Mouse (Mus musculus): Measurements from ENCODE around the gene Nfia. TPM values are rescaled to one million over a fixed set of nuclear protein-coding genes. Genes with fewer than 3 reads are reported as not detected.

The Nfia gene
- polyA plus RNA-seq, 1 experiment: 0.02 TPM

DNA sequence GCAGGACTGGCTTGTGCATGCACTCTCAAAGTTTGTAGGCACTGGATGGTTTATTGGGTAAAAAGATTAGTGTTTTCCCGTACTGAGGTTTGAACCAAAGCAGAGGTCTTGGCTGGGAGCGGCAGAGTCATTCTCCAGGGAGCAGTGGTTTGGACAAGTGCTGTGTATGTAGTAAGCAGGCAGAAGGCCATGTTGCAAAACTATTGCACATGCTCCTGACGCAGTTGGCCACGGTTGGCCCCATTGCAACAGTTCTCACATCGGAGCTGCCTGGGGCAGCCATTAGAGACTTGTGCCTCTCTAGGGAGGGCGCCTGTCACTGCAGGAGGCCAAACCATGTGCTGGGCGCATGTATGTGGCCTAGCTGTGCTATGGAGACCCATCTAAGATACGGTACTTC is 331.6 kb downstream of the Nfia start:
- Histone ChIP-seq H3K9me3 (no peaks in the 10 kb centered on the region), H3K27me3 (replicated peaks) (peaks cover 13% of the 10 kb centered on the region), H3K4me1 (peaks cover 14% of the 10 kb centered on the region), H3K4me3 (replicated peaks) (no peak overlapping the region), H3K36me3 (replicated peaks; ENCODE audit: low read length) (no peaks in the 10 kb centered on the region)
- TF ChIP-seq FLI1 (IDR thresholded peaks at IDR 0.05; ENCODE audit: low read length): no peak
- no peak for TF ChIP-seq GATA1 (IDR thresholded peaks at IDR 0.05; ENCODE audit: borderline replicate concordance, low read length)

DNA sequence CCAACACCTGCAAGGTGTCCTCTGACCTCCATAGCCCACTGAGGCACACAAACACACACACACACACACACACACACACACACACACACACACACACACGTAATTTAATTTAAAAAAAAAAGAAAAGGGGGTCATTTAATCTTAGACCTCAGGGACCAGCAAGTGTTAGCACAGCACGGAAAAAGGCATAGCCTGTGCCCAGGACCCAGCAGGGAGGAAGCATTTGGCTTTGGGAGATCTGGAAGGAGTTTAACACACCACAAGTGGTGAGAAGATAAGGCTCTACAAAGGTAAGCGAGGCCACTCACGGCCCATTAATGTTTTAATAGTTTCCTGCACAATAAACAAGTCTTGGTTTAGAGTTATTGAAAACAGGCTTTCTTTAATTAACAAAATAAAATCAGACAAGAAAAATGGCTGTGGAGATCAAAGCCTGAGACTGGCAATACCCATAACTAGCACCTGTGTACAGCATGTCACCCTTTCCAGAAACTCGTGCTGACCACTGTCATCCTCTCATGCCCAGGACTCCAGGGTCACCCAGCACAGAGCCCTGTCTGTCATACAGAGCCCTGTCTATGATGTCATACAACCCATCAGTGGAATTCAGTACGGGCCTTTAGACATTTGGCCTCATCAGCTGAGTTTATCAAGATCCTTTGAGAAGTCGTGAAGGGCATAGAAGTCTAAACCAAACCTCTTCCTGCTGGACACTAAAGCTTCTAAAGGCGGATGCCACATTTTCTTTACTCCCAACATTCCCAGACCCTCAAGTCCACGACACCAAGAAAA is 332.6 kb downstream of the Nfia start:
- H3K36me3 ChIP-seq (replicated peaks; ENCODE audit: low read length): no peaks in the 10 kb centered on the region
- no peak overlapping the region for H3K4me3 ChIP-seq (replicated peaks)
- no peak for TF ChIP-seq FLI1 (IDR thresholded peaks at IDR 0.05; ENCODE audit: low read length)
- H3K4me1 ChIP-seq: peaks cover 14% of the 10 kb centered on the region
- H3K9me3 ChIP-seq: no peaks in the 10 kb centered on the region
- peaks cover 13% of the 10 kb centered on the region for H3K27me3 ChIP-seq (replicated peaks)

DNA sequence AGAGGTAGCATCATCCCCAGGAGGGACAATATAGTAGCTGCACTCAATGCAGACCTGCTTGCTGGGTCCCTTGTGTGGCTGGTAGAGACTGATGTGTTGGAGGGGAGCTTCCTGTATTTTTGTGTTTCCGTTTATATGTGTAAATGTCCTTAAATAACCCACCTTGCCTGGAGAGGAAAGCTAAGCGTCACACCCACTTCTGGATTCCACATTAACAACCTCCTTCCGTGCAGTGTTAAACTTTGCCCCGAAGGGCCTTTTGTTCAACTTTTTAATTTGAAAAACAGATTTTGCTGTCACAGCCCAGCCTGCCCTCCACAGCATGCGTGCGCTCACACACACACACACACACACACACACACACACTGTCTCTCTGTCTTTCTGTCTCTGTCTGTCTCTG is 333.4 kb downstream of the Nfia start:
- peaks cover 13% of the 10 kb centered on the region for H3K27me3 ChIP-seq (replicated peaks)
- peaks cover 10% of the 10 kb centered on the region for H3K4me1 ChIP-seq
- no peak overlapping the region for H3K4me3 ChIP-seq (replicated peaks)
- no peaks in the 10 kb centered on the region for H3K36me3 ChIP-seq (replicated peaks; ENCODE audit: low read length)
- H3K9me3 ChIP-seq: no peaks in the 10 kb centered on the region
- TF ChIP-seq FLI1 (IDR thresholded peaks at IDR 0.05; ENCODE audit: low read length) (no peak), GATA1 (IDR thresholded peaks at IDR 0.05; ENCODE audit: borderline replicate concordance, low read length) (no peak)

DNA sequence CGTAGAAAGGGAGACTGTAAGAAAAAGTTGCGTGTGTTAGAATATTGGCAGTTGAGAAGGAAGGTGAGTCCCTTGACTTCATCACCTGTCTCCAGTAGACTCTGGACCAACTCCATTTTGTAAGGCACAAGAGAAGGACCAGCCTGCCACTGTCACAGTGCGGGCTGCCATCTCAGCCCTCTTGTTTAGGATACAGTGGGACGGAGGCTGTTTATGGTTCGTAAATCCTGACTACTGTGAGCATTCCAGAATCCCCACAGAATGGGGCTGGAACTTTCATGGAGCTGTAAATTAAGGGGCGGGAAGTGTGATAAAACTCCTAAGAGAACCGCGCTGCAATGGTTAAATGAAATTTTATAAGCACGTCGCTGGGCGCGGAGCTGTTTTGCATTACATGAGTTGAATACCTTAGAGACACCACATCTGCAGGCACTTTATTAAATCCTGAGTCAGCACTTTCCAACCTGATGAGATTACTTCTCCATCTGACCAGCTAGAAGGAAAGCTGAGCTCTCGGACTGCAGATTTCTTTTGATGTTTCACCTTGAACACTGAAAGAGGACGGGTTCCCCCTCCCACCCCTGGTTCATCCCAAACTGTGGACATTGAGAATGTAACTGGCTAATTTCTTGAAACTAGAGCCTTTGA is 334.0 kb downstream of the Nfia start:
- no peaks in the 10 kb centered on the region for H3K36me3 ChIP-seq (replicated peaks; ENCODE audit: low read length)
- no peak for TF ChIP-seq GATA1 (IDR thresholded peaks at IDR 0.05; ENCODE audit: borderline replicate concordance, low read length)
- no peak for TF ChIP-seq FLI1 (IDR thresholded peaks at IDR 0.05; ENCODE audit: low read length)
- H3K4me1 ChIP-seq: peaks cover 4% of the 10 kb centered on the region
- H3K27me3 ChIP-seq (replicated peaks): peaks cover 13% of the 10 kb centered on the region
- no peak overlapping the region for H3K4me3 ChIP-seq (replicated peaks)
- no peaks in the 10 kb centered on the region for H3K9me3 ChIP-seq

DNA sequence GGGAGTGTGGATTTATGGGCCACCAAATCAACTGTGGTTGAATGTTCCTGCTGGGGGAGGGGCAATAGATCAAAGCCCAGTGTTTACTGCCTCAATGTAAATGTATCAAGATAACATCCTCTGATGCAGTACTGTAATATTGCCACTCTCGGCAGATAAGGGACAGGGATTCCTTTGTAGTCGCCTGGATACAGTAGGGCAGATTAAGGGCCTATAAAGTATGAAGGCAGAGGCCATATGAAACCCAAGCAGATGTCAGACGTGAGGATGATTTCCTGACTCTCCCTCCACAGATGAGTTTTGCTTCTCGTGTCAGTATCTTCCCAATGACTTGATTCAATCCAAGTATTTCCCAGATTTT is 334.5 kb downstream of the Nfia start:
- H3K9me3 ChIP-seq: no peaks in the 10 kb centered on the region
- peaks cover 13% of the 10 kb centered on the region for H3K27me3 ChIP-seq (replicated peaks)
- TF ChIP-seq GATA1 (IDR thresholded peaks at IDR 0.05; ENCODE audit: borderline replicate concordance, low read length) (no peak), FLI1 (IDR thresholded peaks at IDR 0.05; ENCODE audit: low read length) (no peak)
- no peaks in the 10 kb centered on the region for H3K36me3 ChIP-seq (replicated peaks; ENCODE audit: low read length)
- H3K4me3 ChIP-seq (replicated peaks): no peak overlapping the region
- H3K4me1 ChIP-seq: peaks cover 4% of the 10 kb centered on the region

DNA sequence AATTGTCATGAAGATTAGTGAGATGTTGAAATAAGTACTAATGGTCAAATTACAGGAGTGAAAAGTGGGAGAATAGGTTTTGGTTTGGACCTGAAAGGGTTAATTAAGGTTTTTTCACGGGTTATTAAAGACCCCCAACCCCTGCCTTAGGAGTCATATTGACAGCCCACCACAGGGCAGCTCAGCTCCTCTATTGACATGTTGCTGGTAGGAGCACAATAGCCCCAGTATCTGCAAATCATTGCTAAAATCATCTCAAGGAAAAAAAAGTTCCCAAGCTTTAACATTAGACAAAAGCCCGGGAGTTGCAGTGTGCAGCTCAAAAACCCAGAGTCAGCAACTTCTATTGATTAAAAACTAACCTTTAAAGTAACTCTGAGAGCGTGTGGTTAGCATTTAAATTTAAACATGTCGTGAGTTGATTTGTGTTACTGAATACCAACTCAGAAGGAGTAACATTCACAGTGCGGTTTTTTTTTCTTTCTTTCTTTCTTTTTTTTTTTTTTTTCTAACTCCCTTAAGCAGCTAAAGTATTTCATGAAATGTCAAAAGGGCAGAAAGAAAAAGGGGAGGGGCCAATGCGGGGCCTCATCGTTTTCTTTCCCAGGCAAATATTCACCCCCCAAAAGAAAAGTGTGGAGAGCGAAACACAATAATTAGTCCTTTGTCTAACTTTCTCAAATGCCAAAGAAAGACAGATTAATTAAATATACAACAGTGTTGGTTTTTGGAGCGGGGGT is 335.6 kb downstream of the Nfia start:
- H3K36me3 ChIP-seq (replicated peaks; ENCODE audit: low read length): no peaks in the 10 kb centered on the region
- TF ChIP-seq FLI1 (IDR thresholded peaks at IDR 0.05; ENCODE audit: low read length) (no peak), GATA1 (IDR thresholded peaks at IDR 0.05; ENCODE audit: borderline replicate concordance, low read length) (no peak)
- no peak overlapping the region for H3K4me3 ChIP-seq (replicated peaks)
- H3K4me1 ChIP-seq: peaks cover 4% of the 10 kb centered on the region
- no peaks in the 10 kb centered on the region for H3K9me3 ChIP-seq
- H3K27me3 ChIP-seq (replicated peaks): peaks cover 13% of the 10 kb centered on the region

DNA sequence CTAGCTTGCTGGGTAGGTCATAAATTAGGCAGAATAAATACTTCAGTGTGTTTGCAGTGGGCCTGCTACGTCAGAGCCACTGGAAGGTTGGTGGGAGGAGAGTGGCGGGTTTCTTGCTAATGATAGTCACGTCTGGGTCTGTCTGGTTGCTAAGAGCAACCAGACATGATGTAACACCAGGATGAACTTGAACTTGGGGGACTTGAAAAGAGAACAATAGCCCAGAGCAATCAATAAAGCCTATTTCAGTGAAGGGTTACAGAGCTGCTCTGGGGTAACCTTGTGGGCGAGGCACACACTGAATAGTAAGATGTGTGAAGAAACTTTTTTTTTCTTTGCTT is 336.1 kb downstream of the Nfia start:
- Histone ChIP-seq H3K27me3 (replicated peaks) (peaks cover 13% of the 10 kb centered on the region), H3K4me1 (peaks cover 4% of the 10 kb centered on the region), H3K36me3 (replicated peaks; ENCODE audit: low read length) (no peaks in the 10 kb centered on the region), H3K9me3 (no peaks in the 10 kb centered on the region), H3K4me3 (replicated peaks) (no peak overlapping the region)
- TF ChIP-seq FLI1 (IDR thresholded peaks at IDR 0.05; ENCODE audit: low read length) (no peak), GATA1 (IDR thresholded peaks at IDR 0.05; ENCODE audit: borderline replicate concordance, low read length) (no peak)

DNA sequence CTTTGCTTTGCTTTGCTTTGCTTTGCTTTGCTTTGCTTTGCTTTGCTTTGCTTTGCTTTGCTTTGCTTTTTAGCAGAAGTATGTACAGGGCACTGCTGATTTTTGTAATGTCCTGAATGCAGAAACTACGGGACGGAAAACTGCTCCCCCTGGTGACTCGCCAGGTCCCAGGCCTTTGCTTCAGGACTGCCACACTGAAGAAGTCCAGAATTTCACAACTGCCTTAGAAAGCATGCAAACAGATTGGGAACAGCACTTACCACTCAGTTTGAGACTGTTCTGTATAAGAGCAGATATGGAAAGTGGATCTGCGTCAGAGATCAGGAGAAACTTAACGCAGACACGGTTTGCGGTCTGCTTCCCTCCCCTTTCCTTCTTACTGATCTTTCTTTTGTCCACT is 336.5 kb downstream of the Nfia start:
- TF ChIP-seq FLI1 (IDR thresholded peaks at IDR 0.05; ENCODE audit: low read length) (no peak), GATA1 (IDR thresholded peaks at IDR 0.05; ENCODE audit: borderline replicate concordance, low read length) (no peak)
- Histone ChIP-seq H3K36me3 (replicated peaks; ENCODE audit: low read length) (no peaks in the 10 kb centered on the region), H3K27me3 (replicated peaks) (peaks cover 13% of the 10 kb centered on the region), H3K4me1 (peaks cover 4% of the 10 kb centered on the region), H3K4me3 (replicated peaks) (no peak overlapping the region), H3K9me3 (no peaks in the 10 kb centered on the region)

DNA sequence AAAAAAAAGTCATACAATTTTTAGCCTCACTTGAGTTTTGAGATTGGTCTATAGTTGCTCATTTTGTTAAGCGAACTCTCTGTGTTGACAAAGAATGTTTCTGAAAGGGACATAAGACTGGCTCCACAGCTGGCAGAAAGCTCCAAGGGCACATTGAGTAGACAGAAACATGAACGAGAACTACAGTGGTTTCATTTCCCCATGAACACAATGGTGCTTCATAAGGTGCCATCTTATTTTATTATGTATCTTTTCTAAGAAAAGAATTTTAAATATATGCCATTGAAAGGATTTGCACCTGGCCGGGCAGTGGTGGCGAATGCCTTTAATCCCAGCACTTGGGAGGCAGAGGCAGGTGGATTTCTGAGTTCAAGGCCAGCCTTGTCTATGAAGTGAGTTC is 337.4 kb downstream of the Nfia start:
- H3K36me3 ChIP-seq (replicated peaks; ENCODE audit: low read length): no peaks in the 10 kb centered on the region

More for the DNA sequence above, 337.4 kb downstream of the Nfia start:
- Histone ChIP-seq H3K4me3 (replicated peaks) (no peak overlapping the region), H3K9me3 (no peaks in the 10 kb centered on the region), H3K4me1 (peaks cover 4% of the 10 kb centered on the region; the same call in 1 of the 2 replicates), H3K27me3 (replicated peaks) (peaks cover 10% of the 10 kb centered on the region)
- TF ChIP-seq GATA1 (IDR thresholded peaks at IDR 0.05; ENCODE audit: borderline replicate concordance, low read length) (no peak), FLI1 (IDR thresholded peaks at IDR 0.05; ENCODE audit: low read length) (no peak)
